8 mouse cellular contexts compared by ENCODE assay signal in genomic region chr1:151345109-151345862, GRCm38 (mm10). TPM values are rescaled to one million over a fixed set of nuclear protein-coding genes. Genes with fewer than 3 reads are reported as not detected.
DNase-seq lines count a peak whose midpoint lies in the region.

No protein-coding gene starts in this region.

- H3K36me3 ChIP-seq in megakaryocyte, embryonic 14.5 days (replicated peaks; ENCODE audit: low read length): peaks cover 9% of the 10 kb centered on the region

- H3K4me1 ChIP-seq in megakaryocyte, embryonic 14.5 days: peaks cover 38% of the 10 kb centered on the region

- DNase-seq in adrenal gland, adult (ENCODE audit: inconsistent age in 2 of 2, low spot score in 1 of 2): peak; percentile 96 to 98
- DNase-seq in embryo, embryonic 10 days (ENCODE audit: low spot score): peak; percentile 96
- peak; percentile 96 for DNase-seq in gastrocnemius, postnatal 10 days
- peak; percentile 94 for DNase-seq in induced T-regulatory cell, adult 2 months (ENCODE audit: low read depth)
- DNase-seq in left cerebral cortex, adult 9 months (ENCODE audit: low spot score in 2 of 2): peak; percentile 80 to 93
- peak; percentile 97 to 98 for DNase-seq in right cerebral cortex, adult 2 months (ENCODE audit: low spot score in 2 of 2)
- DNase-seq in urinary bladder, postnatal 10 days (ENCODE audit: low spot score): peak; percentile 92

- H3K4me3 ChIP-seq in megakaryocyte, embryonic 14.5 days (replicated peaks): peak overlapping the region; percentile 97

- no peaks in the 10 kb centered on the region for H3K27me3 ChIP-seq in megakaryocyte, embryonic 14.5 days (replicated peaks)

- H3K9me3 ChIP-seq in megakaryocyte, embryonic 14.5 days: no peaks in the 10 kb centered on the region

RNA-seq across cellular contexts. Expression of gene Ivns1abp, which starts 1.0 kb away (rescaled TPM):
- total RNA-seq in gastrocnemius, postnatal 10 days (2021): 100 to 1,000 TPM; 107 to 127 TPM
- polyA plus RNA-seq in megakaryocyte, embryonic 14.5 days (2012; ENCODE audit: insufficient read depth, low replicate concordance): 7.6 and 8.7 TPM in 2 replicates

Comparison
In these comparisons a context has a peak if more than half of its experiments do, and no peak if none do; other contexts are left out.
1. Peak in every context shown above with its lines: DNase-seq and H3K4me3 ChIP-seq.